Mouse (Mus musculus) liver, embryonic 12.5 days (tissue): ENCODE measurements around the gene Nrg3. TPM values are rescaled to one million over a fixed set of nuclear protein-coding genes. Genes with fewer than 3 reads are reported as not detected.

ENCODE experiments used
- ATAC-seq: fragments of 200-750 bp; cut with Nextera tagmentation; 2 replicates; pipeline ENCODE4 v1.8.0; 2017; ENCODE audit warnings: moderate number of reproducible peaks, mild to moderate bottlenecking, moderate library complexity
- H3K27ac ChIP-seq: fragments of 300-500 bp; sonication (generic); 2 replicates; pipeline ENCODE4 v1.5.1; 2016; ENCODE audit warnings: mild to moderate bottlenecking
- H3K27me3 ChIP-seq: fragments of 300-500 bp; sonication (generic); replicated peaks from 2 replicates; pipeline ENCODE4 v1.6.1; 2016; ENCODE audit warnings: mild to moderate bottlenecking, moderate library complexity
- H3K36me3 ChIP-seq: fragments of 300-500 bp; sonication (generic); 2 replicates; pipeline ENCODE4 v1.6.1; 2016; ENCODE audit warnings: mild to moderate bottlenecking, moderate library complexity
- H3K4me1 ChIP-seq: fragments of 300-500 bp; sonication (generic); 2 replicates; pipeline ENCODE4 v1.6.1; 2016
- H3K4me2 ChIP-seq: fragments of 300-500 bp; sonication (generic); 2 replicates; pipeline ENCODE4 v1.6.1; 2016; ENCODE audit warnings: mild to moderate bottlenecking, moderate library complexity
- H3K4me3 ChIP-seq: fragments of 300-500 bp; sonication (generic); 2 replicates; pipeline ENCODE4 v1.5.1; 2016; ENCODE audit warnings: mild to moderate bottlenecking, moderate library complexity
- H3K9ac ChIP-seq: fragments of 300-500 bp; sonication (generic); 2 replicates; pipeline ENCODE4 v1.6.1; 2016; ENCODE audit warnings: mild to moderate bottlenecking, moderate library complexity
- H3K9me3 ChIP-seq: fragments of 300-500 bp; sonication (generic); replicated peaks from 2 replicates; pipeline ENCODE4 v1.6.1; 2016; ENCODE audit warnings: mild to moderate bottlenecking, moderate library complexity
- WGBS: fragments of 180-500 bp; shearing (Covaris S2); methylation state at CpG from one replicate; pipeline ENCODE4 v1.1.7; 2016; ENCODE audit not compliant: insufficient replicate concordance; 5-methylcytosine and 5-hydroxymethylcytosine counted together
- microRNA-seq: library from miRNA; unstranded; fragments of <30 nt; microRNA quantifications from one replicate; pipeline ENCODE4, GENCODE M21; 2017
- polyA plus RNA-seq: library from polyadenylated mRNA; unstranded; fragments of >200 nt; fragmentation: Nextera tagmentation; extraction: Ambion mirVana; gene quantifications from 2 replicates; pipeline ENCODE4 v1.2.1, GENCODE M21; 2016

Gene Nrg3
- polyA plus RNA-seq, 1 experiment from 2014 or later, result not detected

DNA sequence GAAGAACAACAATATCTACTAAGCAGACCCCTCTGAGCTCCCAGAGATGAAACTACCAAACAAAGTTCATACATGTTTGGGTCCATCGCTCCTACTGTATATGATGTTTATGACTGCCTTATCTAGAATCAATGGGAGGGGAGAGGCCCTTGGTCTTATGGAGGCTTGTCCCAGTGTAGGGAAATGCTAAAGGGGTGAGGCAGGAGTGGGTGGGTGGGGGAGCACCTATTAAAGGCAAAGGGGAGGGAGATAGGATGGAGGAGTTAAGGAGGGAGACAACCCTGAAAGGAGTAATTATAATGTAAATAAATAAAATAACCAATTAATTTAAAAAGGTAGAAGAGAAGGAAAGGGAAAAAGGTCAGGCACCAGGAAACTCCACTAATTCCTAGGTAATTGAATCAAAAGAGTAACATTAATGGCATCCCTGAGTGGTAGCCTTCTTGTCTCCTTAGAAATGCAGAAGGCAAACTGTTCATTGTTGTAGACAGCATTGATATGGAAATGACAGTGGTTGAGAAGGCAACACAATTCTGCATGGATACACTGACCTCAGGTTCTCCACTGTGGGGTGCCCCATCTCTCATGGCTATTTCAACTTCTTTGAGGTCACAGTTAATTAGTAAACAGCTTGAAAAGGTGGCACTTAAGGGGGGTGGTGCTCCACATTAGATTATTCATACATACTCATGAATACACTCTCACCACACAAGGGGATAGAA, 1152.1 kb downstream of the Nrg3 start:
- WGBS, result 78% methylated on average over 1 of the region's 1 CpGs
- H3K4me1 ChIP-seq, result no peaks in the 10 kb centered on the region
- no peak overlapping the region for H3K4me3 ChIP-seq
- no peak overlapping the region for H3K9ac ChIP-seq
- no peaks in the 10 kb centered on the region for H3K36me3 ChIP-seq
- no peak for ATAC-seq
- no peak overlapping the region for H3K27ac ChIP-seq
- no peak overlapping the region for H3K4me2 ChIP-seq
- H3K9me3 ChIP-seq, result no peaks in the 10 kb centered on the region; the same call in 1 of the 2 replicates
- H3K27me3 ChIP-seq, result no peaks in the 10 kb centered on the region

Small RNAs within 50 kb of the gene (microRNA-seq; reads per million reads assigned to microRNA genes)
- not detected for gene Gm27332
